Mouse (Mus musculus) liver, postnatal 0 days (tissue): Measurements from ENCODE around the gene Rps12.

ENCODE experiments used
- CTCF ChIP-seq: sonication (generic); IDR thresholded peaks from 2 replicates; pipeline ENCODE4 v1.5.1; 2016; ENCODE audit warnings: antibody characterized with exemption, low read depth
- EP300 ChIP-seq: IDR thresholded peaks from 2 replicates; pipeline ENCODE4 v1.6.1; 2016; ENCODE audit warnings: antibody characterized with exemption, low read depth, mild to moderate bottlenecking

- TF ChIP-seq CTCF (no peak), EP300 (no peak)
These were observed 17.6 kb upstream of the Rps12 start for GRCm38 (mm10) chr10:23804665-23805064.
